Mouse (Mus musculus) layer of hippocampus, adult 18-20 months (tissue): ENCODE data around the gene Onecut1. TPM values are rescaled to one million over a fixed set of nuclear protein-coding genes. Genes with fewer than 3 reads are reported as not detected.

ENCODE experiments used
- DNase-seq, 2 experiments: peaks; one replicate each; pipeline ENCODE4 v3.0.0; 2022; ENCODE audit warnings: low spot score in 2 of 2
- long read RNA-seq: library from polyadenylated mRNA; stranded (forward); transcript quantifications from one replicate; pipeline ENCODE4 v2.0.0, GENCODE M21; 2021
- total RNA-seq, 2 experiments: library from RNA; stranded (reverse); gene quantifications; 2 replicates each; pipeline ENCODE4 v1.2.3; 2021

Onecut1 gene
- total RNA-seq = 1 to 10 TPM; 1.3 to 1.5 TPM
- long read RNA-seq = 0 reads

GRCm38 (mm10) chr9:74861561-74861980 is at the start of gene Onecut1:
TSS of gene Onecut1 (plus strand) at chr9:74861921.
- peak in 1 of 2 experiments; percentile 62 for DNase-seq

- no peak for DNase-seq
Observed at GRCm38 (mm10) chr9:74819736-74820511, 41.8 kb upstream of the Onecut1 start.

- no peak for DNase-seq
Observed at GRCm38 (mm10) chr9:74825102-74825501, 36.6 kb upstream of the Onecut1 start.

GRCm38 (mm10) chr9:74829206-74829605 is 32.5 kb upstream of the Onecut1 start:
- no peak for DNase-seq

GRCm38 (mm10) chr9:74842890-74843289 is 18.8 kb upstream of the Onecut1 start:
- DNase-seq = no peak

- DNase-seq = no peak
Observed at GRCm38 (mm10) chr9:74846867-74847830, 14.6 kb upstream of the Onecut1 start.

- peak in 1 of 2 experiments; percentile 44 for DNase-seq
Observed at GRCm38 (mm10) chr9:74848411-74849194, 13.1 kb upstream of the Onecut1 start.

GRCm38 (mm10) chr9:74849195-74849978 is 12.3 kb upstream of the Onecut1 start:
- DNase-seq = no peak

- DNase-seq = no peak
Observed at GRCm38 (mm10) chr9:74849979-74850780, 11.5 kb upstream of the Onecut1 start.

GRCm38 (mm10) chr9:74850781-74851145 is 11.0 kb upstream of the Onecut1 start:
- no peak for DNase-seq

- DNase-seq = no peak
Observed at GRCm38 (mm10) chr9:74851601-74852000, 10.1 kb upstream of the Onecut1 start.

GRCm38 (mm10) chr9:74852361-74852760 is 9.4 kb upstream of the Onecut1 start:
- DNase-seq = no peak

- no peak for DNase-seq
Observed at GRCm38 (mm10) chr9:74853191-74854072, 8.3 kb upstream of the Onecut1 start.

GRCm38 (mm10) chr9:74854073-74854591 is 7.6 kb upstream of the Onecut1 start:
- no peak for DNase-seq

- DNase-seq = no peak
Observed at GRCm38 (mm10) chr9:74855446-74855845, 6.3 kb upstream of the Onecut1 start.

- no peak for DNase-seq
Observed at GRCm38 (mm10) chr9:74856578-74857507, 4.9 kb upstream of the Onecut1 start.

- no peak for DNase-seq
Observed at GRCm38 (mm10) chr9:74857508-74857840, 4.2 kb upstream of the Onecut1 start.
